Mouse (Mus musculus) MEL (cell line): ENCODE measurements around the gene Gm20388.

ENCODE experiments used
- CHD2 ChIP-seq: IDR thresholded peaks from 2 replicates; pipeline ENCODE4 v1.6.1; 2011; ENCODE audit warnings: low read length, improper control_type of control experiment
- CTCF ChIP-seq, 3 experiments: IDR thresholded peaks in 2 of 3; conservative IDR thresholded peaks in 1 of 3; 2 replicates each; pipeline ENCODE4 v1.5.1; 2011 to 2012; ENCODE audit warnings: low read length in 3 of 3, low read depth in 2 of 3, mild to moderate bottlenecking in 2 of 3, improper control_type of control experiment in 1 of 3, inconsistent platforms in 1 of 3, mixed read lengths in 1 of 3, moderate library complexity in 1 of 3; ENCODE audit not compliant: control insufficient read depth in 1 of 3, insufficient read depth in 1 of 3, poor library complexity in 1 of 3, severe bottlenecking in 1 of 3
- EP300 ChIP-seq, 2 experiments: IDR thresholded peaks; 2 replicates each; pipeline ENCODE4 v1.6.1; 2011; ENCODE audit warnings: improper control_type of control experiment in 2 of 2, low read length in 2 of 2, low read depth in 1 of 2, mild to moderate bottlenecking in 1 of 2
- GATA1 ChIP-seq: IDR thresholded peaks from 2 replicates; pipeline ENCODE4 v1.6.1; 2011; ENCODE audit warnings: low read depth, low read length, improper control_type of control experiment
- KAT2A ChIP-seq: conservative IDR thresholded peaks from 2 replicates; pipeline ENCODE4 v1.6.1; 2012; ENCODE audit warnings: low read depth, low read length, improper control_type of control experiment, inconsistent platforms
- MAZ ChIP-seq: IDR thresholded peaks from 2 replicates; pipeline ENCODE4 v1.6.1; 2012; ENCODE audit warnings: low read depth, mild to moderate bottlenecking, inconsistent platforms, low read length, improper control_type of control experiment
- MEF2A ChIP-seq: IDR thresholded peaks from 2 replicates; pipeline ENCODE4 v1.6.1; 2014; ENCODE audit warnings: low read depth, mild to moderate bottlenecking, inconsistent platforms, low read length, improper control_type of control experiment; ENCODE audit not compliant: poor library complexity, insufficient replicate concordance, severe bottlenecking; ENCODE audit errors: extremely low read depth
- MYC ChIP-seq: IDR thresholded peaks from 2 replicates; pipeline ENCODE4 v1.6.1; 2011; ENCODE audit warnings: low read depth, mild to moderate bottlenecking, low read length, improper control_type of control experiment, moderate library complexity
- NELFE ChIP-seq: IDR thresholded peaks from 2 replicates; pipeline ENCODE4 v1.6.1; 2011; ENCODE audit warnings: low read depth, low read length, improper control_type of control experiment
- NRF1 ChIP-seq: IDR thresholded peaks from 2 replicates; pipeline ENCODE4 v1.6.1; 2014; ENCODE audit warnings: low read depth, mild to moderate bottlenecking, inconsistent platforms, low read length, improper control_type of control experiment, moderate library complexity; ENCODE audit not compliant: poor library complexity, insufficient read depth, severe bottlenecking
- POLR2A ChIP-seq, 2 experiments: IDR thresholded peaks; 2 replicates each; pipeline ENCODE4 v1.6.1; 2011 to 2012; ENCODE audit warnings: low read length in 2 of 2, mild to moderate bottlenecking in 2 of 2, control low read depth in 1 of 2, improper control_type of control experiment in 1 of 2, low read depth in 1 of 2, moderate library complexity in 1 of 2; ENCODE audit not compliant: control insufficient read depth in 1 of 2, insufficient read depth in 1 of 2, poor library complexity in 1 of 2
- TAL1 ChIP-seq: IDR thresholded peaks from 2 replicates; pipeline ENCODE4 v1.6.1; 2012; ENCODE audit warnings: mild to moderate bottlenecking, inconsistent platforms, low read length, moderate library complexity, mixed read lengths

GRCm38 (mm10) chr8:120626461-120626860 is 715.8 kb downstream of the Gm20388 start:
- TF ChIP-seq MEF2A: no peak
- no peak for TF ChIP-seq POLR2A (IDR thresholded peaks at IDR 0.05; ENCODE audit: control insufficient read depth in 1 of 2, insufficient read depth in 1 of 2, low read depth in 1 of 2, low read length in 2 of 2, poor library complexity in 1 of 2)
- TF ChIP-seq CTCF (IDR thresholded peaks at IDR 0.05 in 2 of 3, conservative IDR thresholded peaks at IDR 0.05 in 1 of 3; ENCODE audit: control insufficient read depth in 1 of 3, insufficient read depth in 1 of 3, low read depth in 2 of 3, low read length in 3 of 3, poor library complexity in 1 of 3, severe bottlenecking in 1 of 3): no peak
- no peak for TF ChIP-seq CHD2
- no peak for TF ChIP-seq EP300 (IDR thresholded peaks at IDR 0.05; ENCODE audit: low read depth in 1 of 2, low read length in 2 of 2)
- TF ChIP-seq NELFE: no peak
- no peak for TF ChIP-seq GATA1
- TF ChIP-seq MYC: no peak
- TF ChIP-seq KAT2A: no peak
- TF ChIP-seq TAL1: no peak
- TF ChIP-seq MAZ: no peak
- no peak for TF ChIP-seq NRF1
